Mouse (Mus musculus): Measurements from ENCODE around the gene Smarca2. TPM values are rescaled to one million over a fixed set of nuclear protein-coding genes. Genes with fewer than 3 reads are reported as not detected.

Smarca2 gene
- polyA plus RNA-seq, 1 experiment from 2014 or later, result 60.0 TPM

- peaks cover 22% of the 10 kb centered on the region for H3K36me3 ChIP-seq (replicated peaks)
- peak overlapping the region; percentile 51 for H3K4me2 ChIP-seq
- peak overlapping the region; percentile 98 for H3K27ac ChIP-seq
- WGBS, result 14% methylated on average over 5 of the region's 6 CpGs
- H3K9ac ChIP-seq, result peak overlapping the region; percentile 38; the same call in 1 of the 2 replicates
- peak; percentile 74 for ATAC-seq (ENCODE audit: low FRiP score)
- H3K9me3 ChIP-seq, result no peaks in the 10 kb centered on the region
- H3K4me3 ChIP-seq (replicated peaks), result no peak overlapping the region
- H3K27me3 ChIP-seq, result no peaks in the 10 kb centered on the region
- peaks cover 33% of the 10 kb centered on the region for H3K4me1 ChIP-seq
Observed at GRCm38 (mm10) chr19:26770592-26770991, 165.7 kb downstream of the Smarca2 start.

- Histone ChIP-seq H3K9ac (no peak overlapping the region), H3K27me3 (no peaks in the 10 kb centered on the region), H3K9me3 (no peaks in the 10 kb centered on the region), H3K4me2 (no peak overlapping the region), H3K4me1 (peaks cover 33% of the 10 kb centered on the region), H3K4me3 (replicated peaks) (no peak overlapping the region), H3K27ac (no peak overlapping the region), H3K36me3 (replicated peaks) (peaks cover 36% of the 10 kb centered on the region)
- no peak for ATAC-seq (ENCODE audit: low FRiP score)
- 98% methylated on average over 11 of the region's 11 CpGs for WGBS
Observed at GRCm38 (mm10) chr19:26772051-26772583, 167.3 kb downstream of the Smarca2 start.

- Histone ChIP-seq H3K9ac (no peak overlapping the region), H3K4me1 (peaks cover 3% of the 10 kb centered on the region; the same call in 1 of the 2 replicates), H3K4me3 (replicated peaks) (no peak overlapping the region), H3K36me3 (replicated peaks) (peaks cover 50% of the 10 kb centered on the region), H3K27ac (no peak overlapping the region), H3K27me3 (no peaks in the 10 kb centered on the region), H3K4me2 (no peak overlapping the region), H3K9me3 (no peaks in the 10 kb centered on the region)
- WGBS, result 92% methylated on average over 27 of the region's 27 CpGs
- no peak for ATAC-seq (ENCODE audit: low FRiP score)
Observed at GRCm38 (mm10) chr19:26776066-26777025, 171.5 kb downstream of the Smarca2 start.

- Histone ChIP-seq H3K4me3 (replicated peaks) (no peak overlapping the region), H3K4me2 (no peak overlapping the region), H3K9ac (no peak overlapping the region), H3K4me1 (no peaks in the 10 kb centered on the region), H3K27me3 (no peaks in the 10 kb centered on the region), H3K36me3 (replicated peaks) (peaks cover 47% of the 10 kb centered on the region), H3K9me3 (no peaks in the 10 kb centered on the region), H3K27ac (no peak overlapping the region)
- ATAC-seq (ENCODE audit: low FRiP score), result no peak
- WGBS, result 90% methylated on average over 5 of the region's 5 CpGs
Observed at GRCm38 (mm10) chr19:26778199-26778598, 173.3 kb downstream of the Smarca2 start.

- no peak for ATAC-seq (ENCODE audit: low FRiP score)
- 97% methylated on average over 2 of the region's 2 CpGs for WGBS
Observed at GRCm38 (mm10) chr19:26781209-26781608, 176.4 kb downstream of the Smarca2 start.

GRCm38 (mm10) chr19:26788446-26788845 is 183.6 kb downstream of the Smarca2 start:
- Histone ChIP-seq H3K27ac (no peak overlapping the region), H3K36me3 (replicated peaks) (no peaks in the 10 kb centered on the region), H3K4me1 (no peaks in the 10 kb centered on the region), H3K4me2 (no peak overlapping the region), H3K4me3 (replicated peaks) (no peak overlapping the region), H3K9ac (no peak overlapping the region), H3K9me3 (no peaks in the 10 kb centered on the region), H3K27me3 (no peaks in the 10 kb centered on the region)
- 87% methylated on average over 5 of the region's 5 CpGs for WGBS
- no peak for ATAC-seq (ENCODE audit: low FRiP score)

More at GRCm38 (mm10) chr19:26781209-26781608, 176.4 kb downstream of the Smarca2 start:
- Histone ChIP-seq H3K9ac (no peak overlapping the region), H3K27me3 (no peaks in the 10 kb centered on the region), H3K36me3 (replicated peaks) (peaks cover 28% of the 10 kb centered on the region), H3K9me3 (no peaks in the 10 kb centered on the region), H3K4me2 (no peak overlapping the region), H3K4me1 (no peaks in the 10 kb centered on the region), H3K4me3 (replicated peaks) (no peak overlapping the region), H3K27ac (no peak overlapping the region)

- Histone ChIP-seq H3K9ac (no peak overlapping the region), H3K4me2 (no peak overlapping the region), H3K4me3 (replicated peaks) (no peak overlapping the region), H3K4me1 (no peaks in the 10 kb centered on the region), H3K27ac (no peak overlapping the region), H3K9me3 (no peaks in the 10 kb centered on the region), H3K27me3 (no peaks in the 10 kb centered on the region), H3K36me3 (replicated peaks) (no peaks in the 10 kb centered on the region)
- WGBS, result 78% methylated on average over 5 of the region's 5 CpGs
- ATAC-seq (ENCODE audit: low FRiP score), result no peak
Observed at GRCm38 (mm10) chr19:26790386-26791346, 185.8 kb downstream of the Smarca2 start.

- Histone ChIP-seq H3K27ac (no peak overlapping the region), H3K4me1 (no peaks in the 10 kb centered on the region), H3K36me3 (replicated peaks) (no peaks in the 10 kb centered on the region), H3K9me3 (no peaks in the 10 kb centered on the region), H3K4me3 (replicated peaks) (no peak overlapping the region), H3K27me3 (no peaks in the 10 kb centered on the region), H3K4me2 (no peak overlapping the region), H3K9ac (no peak overlapping the region)
- ATAC-seq (ENCODE audit: low FRiP score), result no peak
- 80% methylated on average over 1 of the region's 3 CpGs for WGBS
Observed at GRCm38 (mm10) chr19:26794315-26794714, 189.5 kb downstream of the Smarca2 start.

- Histone ChIP-seq H3K36me3 (replicated peaks) (no peaks in the 10 kb centered on the region), H3K4me1 (no peaks in the 10 kb centered on the region), H3K9me3 (no peaks in the 10 kb centered on the region), H3K4me3 (replicated peaks) (no peak overlapping the region), H3K27ac (no peak overlapping the region), H3K9ac (no peak overlapping the region), H3K27me3 (no peaks in the 10 kb centered on the region), H3K4me2 (no peak overlapping the region)
- WGBS, result 73% methylated on average over 4 of the region's 4 CpGs
- no peak for ATAC-seq (ENCODE audit: low FRiP score)
Observed at GRCm38 (mm10) chr19:26796006-26796405, 191.2 kb downstream of the Smarca2 start.

- no peak for ATAC-seq (ENCODE audit: low FRiP score)
- WGBS, result 91% methylated on average over 4 of the region's 4 CpGs
- Histone ChIP-seq H3K27ac (no peak overlapping the region), H3K9me3 (no peaks in the 10 kb centered on the region), H3K9ac (no peak overlapping the region), H3K4me1 (no peaks in the 10 kb centered on the region), H3K4me3 (replicated peaks) (no peak overlapping the region), H3K36me3 (replicated peaks) (no peaks in the 10 kb centered on the region), H3K4me2 (no peak overlapping the region), H3K27me3 (no peaks in the 10 kb centered on the region)
Observed at GRCm38 (mm10) chr19:26804401-26804800, 199.6 kb downstream of the Smarca2 start.

GRCm38 (mm10) chr19:26814629-26815028 is 209.8 kb downstream of the Smarca2 start:
- H3K4me1 ChIP-seq, result peaks cover 4% of the 10 kb centered on the region; the same call in 1 of the 2 replicates
- WGBS, result 25% methylated on average over 4 of the region's 4 CpGs
- H3K27ac ChIP-seq, result no peak overlapping the region
- no peaks in the 10 kb centered on the region for H3K27me3 ChIP-seq
- no peak overlapping the region for H3K4me2 ChIP-seq
- no peak for ATAC-seq (ENCODE audit: low FRiP score)
- 0 out of 2 replicates have a peak, but pooled peaks cover 4% of the 10 kb centered on the region for H3K9me3 ChIP-seq
- no peak overlapping the region for H3K4me3 ChIP-seq (replicated peaks)
- no peak overlapping the region for H3K9ac ChIP-seq
- no peaks in the 10 kb centered on the region for H3K36me3 ChIP-seq (replicated peaks)

GRCm38 (mm10) chr19:26817901-26818300 is 213.1 kb downstream of the Smarca2 start:
- Histone ChIP-seq H3K4me3 (replicated peaks) (no peak overlapping the region), H3K4me1 (peaks cover 4% of the 10 kb centered on the region; the same call in 1 of the 2 replicates), H3K36me3 (replicated peaks) (no peaks in the 10 kb centered on the region), H3K9ac (no peak overlapping the region), H3K4me2 (no peak overlapping the region), H3K27me3 (no peaks in the 10 kb centered on the region), H3K9me3 (no peaks in the 10 kb centered on the region), H3K27ac (no peak overlapping the region)
- 76% methylated on average over 4 of the region's 4 CpGs for WGBS
- ATAC-seq (ENCODE audit: low FRiP score), result no peak
